Mouse (Mus musculus) gastrocnemius, adult 8-10 months (tissue): Measurements from ENCODE around the gene Auts2. TPM values are rescaled to one million over a fixed set of nuclear protein-coding genes. Genes with fewer than 3 reads are reported as not detected.

ENCODE experiments used
- DNase-seq, 2 experiments: peaks; one replicate each; pipeline ENCODE4 v3.0.0; 2022; ENCODE audit warnings: low spot score in 2 of 2
- total RNA-seq, 4 experiments: library from RNA; stranded (reverse); gene quantifications; 2 replicates each; pipeline ENCODE4 v1.2.4; 2022

Gene Auts2
- total RNA-seq, 4 experiments from 2014 or later = 7.6 to 18.8 (median 12.4) TPM

DNA sequence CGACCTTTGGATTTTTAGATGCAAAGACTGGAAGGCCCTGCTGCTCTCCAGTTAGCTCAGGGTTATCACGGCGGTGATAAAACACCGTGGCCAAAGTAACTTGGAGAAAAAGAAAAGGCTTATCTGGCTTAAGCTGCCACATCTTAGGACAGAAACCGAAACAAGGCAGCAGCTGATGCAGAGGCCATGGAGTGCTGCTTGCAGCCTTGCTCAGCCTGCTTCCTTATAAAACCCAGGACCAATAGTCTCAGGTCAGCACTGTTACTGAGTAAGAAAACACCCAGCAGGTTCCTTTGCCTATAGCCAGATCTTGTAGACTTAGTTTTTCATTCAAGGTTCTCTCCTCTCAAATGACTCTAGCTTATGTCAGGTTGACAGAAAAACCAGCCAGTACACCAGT lies 621.0 kb downstream of the Auts2 start:
- no peak for DNase-seq

DNA sequence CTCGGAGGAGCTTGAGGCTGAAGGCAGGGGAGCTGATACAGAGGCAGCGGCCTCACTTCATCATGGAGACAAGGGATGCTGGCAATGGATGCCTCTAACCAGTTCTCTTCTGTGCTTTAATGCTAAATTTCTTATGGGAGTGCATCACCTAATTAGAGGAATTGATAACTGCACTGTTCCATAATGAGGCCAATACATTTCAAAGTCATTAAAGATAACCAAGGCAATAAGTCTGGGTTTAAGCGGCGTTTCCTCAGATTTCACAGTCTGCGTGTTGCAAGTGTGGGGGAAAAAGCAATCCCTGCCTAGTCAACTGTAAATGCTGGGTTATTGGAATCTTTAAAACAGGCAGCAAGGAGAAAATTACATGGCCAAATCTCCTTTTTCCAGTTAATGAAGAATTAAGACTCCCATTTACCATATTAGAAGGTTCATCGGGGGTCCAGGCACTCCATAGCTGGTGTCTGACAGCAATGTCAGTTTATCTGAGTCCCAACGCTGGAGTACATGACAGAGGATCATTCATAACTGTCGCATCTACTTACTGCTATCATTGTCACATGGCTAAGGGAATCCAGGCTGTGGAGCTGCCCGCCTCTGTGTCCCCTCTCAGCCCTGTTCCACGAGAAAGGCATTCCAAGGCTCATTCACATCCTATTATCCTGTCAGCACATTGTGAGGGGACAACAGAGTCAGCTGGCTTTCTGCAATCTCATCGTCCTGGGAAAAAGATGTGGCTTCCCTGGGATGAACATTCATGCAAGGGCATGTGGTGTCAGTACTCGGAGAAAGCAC lies 623.0 kb downstream of the Auts2 start:
- no peak for DNase-seq

DNA sequence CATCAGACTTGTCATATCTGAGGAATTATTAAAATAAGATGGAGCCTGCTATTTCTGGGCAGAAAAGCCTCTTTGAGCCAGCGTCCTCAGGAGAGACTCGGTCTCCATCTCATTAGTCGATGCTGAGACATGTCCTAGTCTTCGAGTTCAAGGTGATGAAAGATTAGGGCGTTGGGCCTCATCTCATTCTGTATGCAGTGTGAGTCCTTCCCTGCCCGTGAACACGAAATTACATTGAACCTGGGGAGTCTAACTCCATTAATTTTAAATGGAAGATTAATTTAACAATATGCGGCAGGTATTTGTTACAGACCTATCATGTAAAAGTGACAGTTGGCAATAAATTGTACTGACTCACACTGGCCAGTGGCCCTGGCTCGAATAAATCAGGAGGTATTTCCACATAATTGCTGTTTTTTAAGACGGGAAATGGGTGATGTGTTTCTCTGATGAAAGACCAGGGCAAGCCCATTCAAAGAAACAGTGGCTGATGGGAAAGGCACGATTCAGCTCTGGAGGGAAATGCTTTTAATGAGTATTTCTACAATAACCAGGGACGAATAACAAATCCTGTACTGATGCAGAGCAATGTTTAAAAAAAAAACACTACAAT lies 626.2 kb downstream of the Auts2 start:
- DNase-seq = no peak

DNA sequence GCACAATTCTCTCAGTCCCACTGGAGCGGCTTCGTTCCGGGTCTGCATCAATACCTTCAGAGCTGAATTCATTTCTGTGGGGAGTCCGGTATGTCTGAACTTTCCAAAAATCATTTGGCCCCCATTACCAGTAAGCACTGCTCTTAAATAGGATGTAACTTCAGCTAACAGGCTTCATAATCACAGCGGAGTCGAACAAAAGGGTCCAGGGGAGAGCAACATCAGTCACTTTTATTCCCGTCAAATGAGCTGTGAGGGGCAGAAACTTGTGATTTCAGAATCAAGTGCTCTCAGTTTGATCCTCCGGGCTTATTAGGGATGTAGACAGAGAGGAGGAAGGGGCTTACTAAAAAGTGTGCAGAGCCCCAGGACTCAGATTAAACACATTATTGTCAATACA lies 629.6 kb downstream of the Auts2 start:
- no peak for DNase-seq

DNA sequence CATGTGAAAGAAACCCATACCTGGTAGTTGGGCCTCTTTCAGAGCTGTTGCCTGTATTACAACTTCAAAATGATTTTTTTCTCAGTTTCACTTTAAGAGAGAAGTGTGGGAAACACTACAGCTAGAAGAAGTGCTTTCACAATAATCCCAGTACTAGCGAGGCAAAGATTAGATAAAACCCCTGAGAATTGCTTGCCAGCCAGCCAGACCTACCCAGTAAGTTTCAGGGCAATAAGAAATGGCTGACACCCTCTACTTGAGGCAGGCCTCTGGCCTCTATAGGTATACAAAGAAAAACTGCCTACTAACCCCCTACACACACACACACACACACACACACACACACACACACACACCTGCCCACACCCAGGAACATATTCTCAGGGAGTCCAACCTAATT lies 630.2 kb downstream of the Auts2 start:
- no peak for DNase-seq

DNA sequence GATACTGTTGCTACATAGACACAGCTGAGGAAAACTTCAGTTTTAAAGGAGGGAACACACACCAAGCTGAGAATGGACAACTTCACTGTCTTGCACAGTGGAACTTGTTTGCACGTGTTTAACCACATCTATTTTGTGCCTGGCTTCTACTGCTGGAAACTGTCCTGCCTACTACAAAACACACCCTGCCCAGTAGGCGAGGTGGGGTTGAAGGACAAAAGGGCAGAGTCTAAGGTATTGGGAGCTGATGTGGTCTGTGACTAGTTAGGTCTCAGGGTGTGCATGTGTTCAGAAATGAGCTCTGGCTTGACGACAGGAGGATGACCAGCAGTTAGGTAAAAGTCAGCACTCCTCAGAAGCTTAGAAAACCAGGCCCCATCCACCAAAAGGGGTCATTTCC lies 636.8 kb downstream of the Auts2 start:
- no peak for DNase-seq

DNA sequence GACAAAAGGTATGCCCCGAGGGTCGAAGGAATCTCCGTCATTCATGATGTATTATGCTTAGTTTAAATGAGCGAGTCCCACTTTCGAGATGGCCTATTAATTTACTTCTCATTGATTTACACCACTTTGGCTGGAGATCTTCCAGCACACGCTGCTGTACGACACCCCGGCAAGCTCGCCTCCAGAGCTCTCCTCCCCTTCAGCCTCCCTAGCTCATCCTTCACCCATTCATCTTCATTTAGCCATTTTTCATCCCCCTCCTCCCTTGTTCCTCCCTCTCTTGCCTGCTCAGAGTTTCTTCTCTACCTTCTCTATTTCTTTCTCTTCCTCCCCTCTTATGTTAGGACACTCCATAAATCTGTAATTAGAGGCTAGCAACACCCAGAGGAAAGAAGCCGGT lies 638.7 kb downstream of the Auts2 start:
- no peak for DNase-seq

DNA sequence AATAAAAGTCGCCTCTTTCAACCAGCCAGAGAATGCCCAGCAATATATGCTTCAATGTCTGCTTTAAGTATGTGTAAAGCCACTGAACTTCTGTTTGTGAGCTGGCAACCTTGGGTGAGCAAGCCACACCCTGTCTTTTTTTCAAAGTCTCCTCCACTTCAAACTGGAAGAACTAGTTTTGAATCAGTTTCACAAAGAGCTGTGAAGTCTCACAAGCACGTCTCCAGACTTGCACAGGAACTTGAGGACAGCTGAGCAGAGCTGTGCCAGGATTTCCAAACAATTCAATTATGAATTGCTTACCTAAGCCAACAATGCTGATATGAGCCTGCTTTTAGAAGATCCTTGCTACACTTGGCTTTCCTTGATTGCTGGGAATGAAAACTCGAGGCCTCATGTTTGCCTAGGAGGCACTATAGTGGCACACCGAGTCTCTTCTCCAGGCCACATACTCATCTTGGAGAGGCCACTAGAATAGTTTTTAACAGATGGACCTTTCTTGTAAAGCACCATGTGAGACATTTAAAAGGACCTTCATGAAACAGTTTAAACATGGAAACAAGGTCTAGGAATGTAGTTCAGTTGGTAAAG lies 645.0 kb downstream of the Auts2 start:
- DNase-seq = no peak

DNA sequence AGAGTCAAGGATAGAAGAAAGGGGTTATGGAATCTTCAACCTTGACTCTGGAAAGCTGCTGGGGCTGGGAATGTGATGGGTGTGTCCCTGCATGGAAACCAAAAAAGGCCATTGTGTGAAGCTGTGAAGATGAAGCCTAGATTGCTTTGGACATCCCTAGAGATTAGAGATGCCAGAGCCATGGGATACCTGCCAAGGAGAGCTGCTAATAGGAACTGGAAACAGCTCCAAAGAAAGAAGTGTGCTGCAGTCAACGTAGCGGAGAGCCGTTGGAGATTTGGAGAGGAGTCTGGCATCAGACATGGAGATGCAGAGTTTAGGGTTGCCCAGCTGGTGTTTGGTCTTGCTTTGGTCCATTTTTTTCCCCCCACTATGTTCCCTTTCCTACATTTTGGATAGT lies 656.5 kb downstream of the Auts2 start:
- DNase-seq = no peak

DNA sequence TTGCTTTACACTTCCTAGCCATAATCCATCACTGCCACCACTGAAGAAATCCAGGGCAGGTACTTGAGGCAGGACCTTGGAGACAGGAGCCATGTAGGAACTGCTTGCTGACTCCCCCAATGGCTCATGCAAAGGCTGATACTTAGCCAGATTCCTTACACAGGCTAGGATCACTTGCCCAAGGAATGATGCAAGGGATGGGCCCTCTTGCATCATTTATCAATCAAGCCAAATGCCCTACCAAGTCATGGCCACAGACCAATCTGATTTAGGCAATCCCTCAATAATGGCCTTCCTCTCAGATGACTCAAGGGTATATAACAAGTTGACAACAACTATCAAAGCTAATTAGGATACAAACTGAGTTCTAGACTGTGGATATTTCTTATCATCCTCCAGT lies 666.6 kb downstream of the Auts2 start:
- no peak for DNase-seq

DNA sequence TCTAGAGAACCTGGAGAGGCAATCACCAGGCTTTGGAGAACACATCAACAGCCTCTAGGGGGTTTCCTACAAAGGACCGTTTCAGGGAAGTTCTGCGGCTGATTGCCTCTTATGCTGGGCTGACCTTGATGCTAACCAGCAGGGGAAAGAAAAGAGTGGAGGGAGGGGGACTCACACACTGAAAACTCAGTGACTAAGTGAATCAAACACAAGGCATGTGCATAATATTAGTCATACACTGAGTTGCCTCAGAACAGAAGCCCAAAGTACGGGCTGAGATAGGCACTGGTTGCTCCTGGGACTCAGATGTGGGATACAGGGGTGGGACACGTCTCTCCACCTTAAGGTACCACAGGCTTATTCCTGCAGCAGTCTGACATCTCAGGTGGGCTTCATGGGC lies 667.2 kb downstream of the Auts2 start:
- DNase-seq = no peak

DNA sequence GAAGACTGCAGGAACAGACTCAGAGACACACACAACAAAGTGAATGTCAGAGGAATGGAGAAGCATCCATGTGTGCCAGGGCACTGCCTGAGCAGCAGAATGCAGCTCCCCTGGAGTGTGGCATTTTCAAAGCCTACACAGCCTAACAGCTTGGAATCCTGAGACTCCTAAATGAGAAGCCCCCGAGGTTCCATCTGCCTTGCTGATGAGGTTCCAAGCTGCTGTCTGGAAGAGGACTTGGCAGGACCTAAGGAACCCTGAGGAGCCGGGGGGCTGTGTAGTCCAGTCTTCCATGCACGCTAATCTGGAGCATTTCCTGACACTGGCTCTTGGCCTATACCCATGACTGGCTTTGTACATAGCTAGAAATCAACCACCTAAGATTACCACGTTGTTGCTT lies 670.0 kb downstream of the Auts2 start:
- DNase-seq = no peak

DNA sequence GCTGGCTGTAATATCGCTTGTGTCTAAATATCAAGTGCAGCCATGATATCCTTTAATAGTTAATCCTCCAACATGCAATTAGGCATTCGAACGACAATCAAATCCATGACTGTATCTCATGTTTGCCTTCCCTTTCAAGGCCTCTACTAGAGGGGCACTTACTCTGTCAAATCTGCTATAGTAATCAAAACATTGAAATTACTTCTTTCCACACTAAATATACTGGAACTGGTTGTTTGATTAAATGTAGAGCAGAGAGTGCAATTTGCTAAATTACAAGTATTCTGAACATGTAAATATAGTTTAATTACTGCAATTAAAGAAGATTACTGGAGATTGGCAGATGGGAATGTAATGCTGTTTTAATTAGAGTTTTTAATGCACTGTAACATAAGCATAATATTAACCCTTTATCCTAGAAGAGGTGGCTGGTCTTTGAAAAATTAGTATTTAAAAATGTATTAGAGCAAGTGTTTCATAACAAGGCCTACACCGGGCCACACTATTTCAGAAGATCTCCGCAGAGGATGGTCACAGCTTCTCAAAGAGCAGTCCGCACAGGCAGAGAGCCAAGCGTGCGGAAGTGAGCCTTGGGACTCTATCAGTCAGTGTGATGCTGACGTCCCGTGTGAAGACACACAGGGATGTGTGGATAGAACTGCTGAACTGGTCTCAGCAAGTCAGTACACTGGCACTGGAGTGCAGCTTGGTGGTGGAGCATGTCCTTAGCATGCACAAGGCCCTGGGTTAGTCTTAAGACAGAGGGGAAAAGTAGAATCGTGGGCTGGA lies 673.2 kb downstream of the Auts2 start:
- DNase-seq = no peak

DNA sequence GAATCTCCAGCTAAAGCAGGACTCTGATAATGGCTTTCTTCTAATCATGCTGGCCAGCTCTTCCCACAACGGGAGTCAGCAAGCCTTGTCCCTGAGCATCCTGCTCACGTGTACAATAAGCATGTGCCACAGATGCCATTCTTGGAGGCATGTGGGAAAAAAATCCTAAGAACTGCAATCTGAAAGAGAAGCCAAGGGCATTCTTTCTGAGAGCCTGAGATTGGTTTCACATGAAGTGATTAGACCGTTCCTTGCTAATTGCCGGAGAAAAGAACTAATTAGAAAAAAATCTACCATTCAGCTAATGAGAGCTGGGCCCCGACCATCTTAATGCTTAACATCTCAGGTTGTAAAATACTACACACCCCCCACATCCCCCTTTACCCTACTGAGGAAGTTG lies 677.9 kb downstream of the Auts2 start:
- DNase-seq = no peak

DNA sequence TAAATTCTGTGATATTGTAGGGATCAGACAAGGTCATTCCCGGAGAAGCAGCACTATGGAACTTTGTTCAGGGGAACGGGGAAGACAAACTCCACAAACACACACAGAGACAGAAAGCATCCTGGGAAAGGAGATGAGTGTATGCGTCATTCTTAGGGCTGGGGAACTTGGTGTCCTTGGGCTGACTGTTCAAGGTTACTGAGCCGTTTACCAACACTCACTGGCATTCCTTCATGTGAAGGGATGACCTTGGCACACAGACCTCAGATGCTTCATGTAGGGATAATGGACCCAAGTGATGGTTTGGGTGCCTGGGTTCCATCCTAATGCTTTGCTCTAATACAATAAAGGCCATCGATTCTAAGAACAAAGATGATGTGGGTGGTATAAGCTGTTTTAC lies 685.2 kb downstream of the Auts2 start:
- no peak for DNase-seq

DNA sequence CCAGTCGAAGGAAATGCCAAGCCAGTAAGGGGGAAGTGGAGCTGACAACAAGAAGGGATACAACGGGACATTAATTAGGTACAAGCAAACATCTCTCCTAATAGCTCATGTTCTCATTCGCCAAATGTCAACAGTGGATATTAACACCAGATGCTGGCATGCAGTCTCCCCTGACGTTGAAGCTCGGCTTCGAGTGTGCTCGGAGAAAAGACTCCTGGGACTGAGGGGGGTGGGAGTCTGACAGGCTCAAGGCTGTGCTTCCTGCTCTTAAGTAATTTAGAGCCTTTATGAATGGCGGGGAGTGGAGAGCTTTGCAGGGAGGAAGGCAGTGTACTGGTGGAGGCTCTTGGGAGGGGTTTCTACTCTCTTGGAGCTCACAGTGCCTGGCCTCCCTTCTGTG lies 687.8 kb downstream of the Auts2 start:
- peak; percentile 21 to 41 for DNase-seq

DNA sequence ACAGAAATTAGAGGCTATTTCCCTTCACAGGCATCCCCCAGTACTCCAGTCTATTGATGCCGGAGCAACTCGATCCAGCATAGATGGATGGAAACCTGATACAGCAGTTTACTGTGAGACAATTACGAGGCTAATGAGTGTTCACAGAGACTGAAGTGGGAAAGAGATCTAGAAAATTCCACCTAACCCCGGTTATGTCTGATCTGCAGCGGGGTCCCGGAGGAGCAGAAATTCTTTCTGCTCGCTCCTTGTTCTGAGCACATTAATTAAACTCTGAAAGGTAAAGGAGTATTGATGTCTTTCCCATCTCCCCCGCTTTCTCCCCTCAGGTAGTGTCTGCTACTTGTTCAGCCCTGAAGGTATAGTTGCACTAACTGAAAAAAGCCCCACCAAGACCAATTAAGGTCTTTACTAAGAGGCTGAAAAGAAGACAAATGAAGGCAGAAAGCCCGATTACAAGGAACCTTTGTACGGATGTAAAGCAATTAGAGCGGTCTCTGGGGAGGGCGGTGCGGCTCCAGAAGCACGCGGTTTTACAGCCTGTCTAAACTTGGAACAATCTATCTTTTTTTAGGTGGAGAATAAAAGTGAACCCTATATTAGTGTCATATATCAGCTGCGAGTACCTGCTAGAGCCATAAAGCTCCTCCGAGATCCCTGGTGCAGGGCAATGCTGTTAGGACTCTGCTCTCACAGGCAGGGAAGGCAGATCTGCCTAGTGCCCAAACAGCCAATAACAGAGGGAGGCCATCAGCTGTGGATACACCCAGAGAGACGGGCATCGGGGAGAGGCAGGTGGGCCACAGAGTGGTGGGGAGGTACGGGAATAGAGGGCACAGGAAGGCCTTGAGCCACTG lies 691.3 kb downstream of the Auts2 start:
- no peak for DNase-seq

DNA sequence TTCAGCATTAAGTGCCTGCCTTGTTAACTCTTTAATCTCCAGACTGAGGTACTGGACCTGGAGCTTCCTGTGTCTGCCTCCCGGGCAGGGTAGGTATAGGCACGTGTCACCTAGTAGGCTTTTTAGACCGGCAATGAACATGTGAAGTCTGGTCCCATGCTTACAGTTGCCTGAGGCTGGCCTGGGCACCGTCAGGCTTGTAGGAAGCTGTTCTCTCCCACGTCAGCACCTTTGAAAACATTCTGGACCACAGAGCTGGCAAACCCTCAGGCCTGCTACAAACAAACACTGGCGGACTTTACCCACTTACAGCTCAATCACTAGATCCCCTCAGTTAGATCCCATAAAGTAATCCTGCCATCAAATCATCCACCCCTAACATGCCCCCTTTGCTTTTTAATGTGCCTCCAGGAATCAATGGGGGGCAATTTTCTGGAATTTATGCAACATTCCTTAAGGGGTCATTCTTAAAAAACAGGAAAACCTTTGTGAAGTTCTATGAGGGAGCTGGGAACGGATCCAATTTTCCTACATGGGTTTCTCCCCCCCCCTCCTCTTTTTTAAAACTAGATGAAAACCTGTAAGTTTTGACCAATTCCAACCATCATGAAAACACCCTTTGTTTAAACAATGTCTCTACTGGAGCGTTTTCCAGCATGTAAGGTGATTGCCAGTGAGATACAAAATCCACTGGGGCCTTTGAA lies 692.4 kb downstream of the Auts2 start:
- no peak for DNase-seq

DNA sequence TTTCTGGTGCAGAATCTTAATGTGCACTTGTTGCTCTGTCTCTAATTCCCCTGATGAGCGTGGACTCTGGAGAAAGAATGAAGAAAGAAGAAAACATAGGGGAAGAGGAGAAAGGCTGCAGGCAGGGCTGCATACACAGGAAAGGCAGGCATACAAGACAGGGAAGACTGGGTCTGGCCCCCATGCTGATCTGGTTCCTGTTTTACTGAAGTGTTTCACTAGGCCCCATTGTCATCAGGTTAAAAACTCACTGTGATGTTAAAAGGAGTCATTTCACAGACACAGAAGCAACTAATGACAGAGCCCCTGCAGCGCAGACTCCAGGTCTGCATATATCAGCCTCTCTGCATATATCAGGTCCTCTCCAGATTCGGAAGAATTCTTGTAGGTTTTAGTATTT lies 693.5 kb downstream of the Auts2 start:
- no peak for DNase-seq

DNA sequence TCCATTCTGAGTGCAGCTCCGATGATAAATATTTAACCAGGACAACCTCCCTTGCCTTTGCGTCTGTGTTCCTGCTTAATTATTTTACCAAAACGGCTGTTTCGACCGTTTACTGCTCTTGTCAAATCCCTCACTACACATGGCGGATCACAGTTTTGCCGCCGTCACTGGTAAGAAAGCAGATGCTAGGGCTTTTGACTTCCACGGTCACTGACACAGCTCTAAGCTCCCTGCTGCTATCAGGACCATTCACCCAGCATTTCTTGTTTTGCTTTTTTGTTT lies 698.7 kb downstream of the Auts2 start:
- DNase-seq = no peak
